Mouse (Mus musculus) naive thymus-derived CD4-positive, alpha-beta T cell, adult 2 months (primary cell): ENCODE data around the gene Zfp953.
A peak's percentile ranks its signal among the peaks of the same experiment; 100 is the strongest.
"Not testable (repeated sequence)": the region's sequence is repeated elsewhere in the genome, so short reads cannot be mapped to it uniquely, and the experiment has no call there.

Experiments used
- DNase-seq: peaks from one replicate; pipeline ENCODE4 v3.0.0-alpha.2; 2011; ENCODE audit warnings: low read depth

Zfp953 gene

GRCm38 (mm10) chr13:67360131-67360744 lies at the start of gene Zfp953, which contains the start of gene Gm28044:
Zfp953 (minus strand) TSS chr13:67360605.
Gm28044 (minus strand) TSS chr13:67360536.
- DNase-seq: peak; percentile 93

- peak; percentile 85 for DNase-seq
These were observed 38.9 kb upstream of the Zfp953 start, which contains the start of gene Zfp429 for GRCm38 (mm10) chr13:67399183-67399903. Zfp429 (minus strand) TSS chr13:67399819.

DNA sequence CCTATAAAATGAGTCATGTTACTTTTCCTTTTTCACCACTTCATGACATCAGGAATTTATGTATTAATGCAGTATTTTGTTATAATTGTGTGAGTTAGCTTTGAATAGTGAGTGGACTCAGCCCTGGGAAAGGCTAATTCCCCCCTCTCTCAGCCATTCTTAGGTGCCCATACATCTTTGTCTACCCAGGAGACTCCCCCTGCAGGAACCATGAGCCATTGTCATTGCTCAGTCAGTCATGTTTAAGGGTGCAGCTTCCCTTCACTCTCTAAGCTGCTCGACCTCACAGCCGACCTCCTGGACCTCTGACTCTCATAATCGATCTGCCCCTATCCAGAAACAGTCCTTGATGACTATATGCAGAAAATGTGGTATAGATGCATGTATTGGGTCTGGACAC lies 15.8 kb upstream of the Zfp953 start:
- not testable (repeated sequence) for DNase-seq

- DNase-seq: peak; percentile 88
These were observed 14.9 kb upstream of the Zfp953 start, which contains the start of the genes Gm28041 and Zfp456 for GRCm38 (mm10) chr13:67375050-67375911. Gm28041 (minus strand) TSS chr13:67375733. Zfp456 (minus strand) TSS chr13:67375810.

DNA sequence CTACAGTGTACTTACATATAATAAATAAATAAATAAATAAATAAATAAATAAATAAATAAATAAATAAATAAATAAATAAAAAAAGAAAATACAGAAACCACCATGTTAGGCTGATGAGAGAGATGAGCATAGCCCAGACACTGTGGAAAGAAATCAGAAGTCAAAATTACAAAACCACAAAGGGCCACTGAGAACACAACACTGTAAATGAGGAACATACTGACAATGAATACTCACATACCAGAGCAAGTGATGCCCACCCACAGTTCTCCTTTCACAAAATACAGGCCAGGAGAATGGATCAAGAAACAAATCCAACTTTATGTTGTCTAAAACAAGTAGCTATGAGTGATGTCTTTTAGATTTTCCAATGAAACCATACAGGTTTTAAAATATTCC lies 8.6 kb downstream of the Zfp953 start:
- DNase-seq: no peak

DNA sequence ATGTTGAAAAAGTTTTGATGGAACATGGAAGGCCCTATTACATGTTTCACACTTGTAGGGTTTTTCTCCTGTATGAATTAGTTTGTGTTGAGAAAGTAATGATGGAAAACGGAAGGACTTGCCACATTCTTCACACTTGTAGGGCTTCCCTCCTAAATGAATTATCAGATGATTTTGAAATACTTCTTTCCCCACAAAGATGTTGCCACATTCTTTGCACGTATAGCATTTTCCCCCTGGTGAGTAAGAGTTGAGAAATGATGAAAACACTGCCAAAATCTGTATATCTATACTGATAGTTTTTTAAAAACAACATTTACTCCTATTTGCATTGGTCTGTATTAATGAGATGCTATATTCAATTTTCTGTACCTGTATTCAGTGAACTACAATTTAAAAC lies 17.0 kb downstream of the Zfp953 start:
- no peak for DNase-seq

GRCm38 (mm10) chr13:67332877-67333276 lies 27.5 kb downstream of the Zfp953 start:
- DNase-seq: no peak

GRCm38 (mm10) chr13:67332019-67332724 lies 28.2 kb downstream of the Zfp953 start, which contains the start of gene Zfp595:
Zfp595 (minus strand) TSS chr13:67332570.
- DNase-seq: peak; percentile 92

- no peak for DNase-seq
These were observed 53.7 kb downstream of the Zfp953 start for GRCm38 (mm10) chr13:67306718-67307117.

DNA sequence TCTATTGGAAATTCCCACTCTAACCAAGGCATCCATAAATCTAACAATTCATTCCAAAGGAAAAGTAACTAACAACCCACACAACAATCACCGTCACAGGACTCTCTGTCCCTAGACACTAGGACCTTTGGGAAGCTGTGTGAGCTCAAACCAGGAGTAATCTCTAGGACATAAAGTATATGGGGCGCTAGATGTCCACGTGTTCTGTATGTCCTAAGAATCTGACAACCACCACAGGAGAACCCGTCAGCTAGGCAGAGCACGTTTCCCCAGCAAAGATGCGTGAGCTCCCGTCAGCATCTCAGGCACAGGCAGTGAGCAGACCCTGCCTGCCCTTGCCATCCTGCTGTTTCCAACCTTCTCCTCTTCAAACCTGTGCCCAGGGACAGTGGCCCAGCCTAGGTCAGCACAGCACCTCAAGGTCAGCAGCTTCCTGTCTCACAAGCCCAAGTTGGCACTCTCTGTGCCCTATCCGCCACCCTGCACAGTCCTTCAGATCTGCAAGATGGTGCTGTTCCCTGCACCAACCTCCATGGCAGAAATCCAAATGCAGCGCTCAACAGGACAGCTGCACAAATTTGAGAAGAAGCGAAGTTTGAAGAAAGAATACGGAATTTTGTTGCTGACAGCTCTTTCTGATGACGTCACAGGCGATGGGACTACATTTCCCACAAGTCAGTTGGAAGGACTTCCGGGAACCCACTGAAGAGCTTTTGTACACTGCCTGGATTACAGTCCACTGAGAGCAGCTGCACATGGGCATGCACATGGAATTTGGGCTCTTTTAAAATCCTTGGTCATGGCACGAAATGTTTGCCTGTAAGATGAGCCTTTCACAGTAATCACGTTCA lies 54.4 kb downstream of the Zfp953 start, which contains the start of gene Zfp457:
Zfp457 (minus strand) TSS at position 664 of the 851 bp plus-strand sequence.
- DNase-seq: peak; percentile 92
